Mouse (Mus musculus) liver, embryonic 11.5 days (tissue): ENCODE measurements around the gene Nup107. TPM values are rescaled to one million over a fixed set of nuclear protein-coding genes. Genes with fewer than 3 reads are reported as not detected.

Source experiments
- ATAC-seq: fragments of 200-750 bp; cut with Nextera tagmentation; replicated peaks from 2 replicates; pipeline ENCODE4 v1.8.0; 2017; ENCODE audit warnings: moderate number of reproducible peaks, mild to moderate bottlenecking, moderate TSS enrichment, moderate library complexity; ENCODE audit not compliant: low FRiP score
- DNase-seq: peaks from one replicate; pipeline ENCODE4 v3.0.0-alpha.2; 2017; ENCODE audit warnings: low spot score
- H3K27ac ChIP-seq: fragments of 300-500 bp; sonication (generic); 2 replicates; pipeline ENCODE4 v1.5.1; 2014; ENCODE audit warnings: mild to moderate bottlenecking, low read depth, low read length, control low read depth
- H3K27me3 ChIP-seq: fragments of 300-500 bp; sonication (generic); replicated peaks from 2 replicates; pipeline ENCODE4 v1.6.1; 2014; ENCODE audit warnings: low read length, mixed read lengths; ENCODE audit not compliant: control insufficient read depth, insufficient read depth
- H3K36me3 ChIP-seq: fragments of 300-500 bp; sonication (generic); 2 replicates; pipeline ENCODE4 v1.6.1; 2014; ENCODE audit warnings: mild to moderate bottlenecking, low read length, moderate library complexity, mixed read lengths; ENCODE audit not compliant: control insufficient read depth, insufficient read depth
- H3K4me1 ChIP-seq: fragments of 300-500 bp; sonication (generic); replicated peaks from 2 replicates; pipeline ENCODE4 v1.6.1; 2014; ENCODE audit warnings: low read length, mixed read lengths; ENCODE audit not compliant: control insufficient read depth, insufficient read depth
- H3K4me2 ChIP-seq: fragments of 300-500 bp; sonication (generic); 2 replicates; pipeline ENCODE4 v1.6.1; 2014; ENCODE audit warnings: mild to moderate bottlenecking, control low read depth, moderate library complexity
- H3K4me3 ChIP-seq: fragments of 300-500 bp; sonication (generic); 2 replicates; pipeline ENCODE4 v1.5.1; 2014; ENCODE audit warnings: low read depth, low read length, control low read depth
- H3K9ac ChIP-seq: fragments of 300-500 bp; sonication (generic); 2 replicates; pipeline ENCODE4 v1.6.1; 2014; ENCODE audit warnings: low read depth, low read length, control low read depth
- H3K9me3 ChIP-seq: fragments of 300-500 bp; sonication (generic); 2 replicates; pipeline ENCODE4 v1.6.1; 2016; ENCODE audit warnings: low read length, inconsistent platforms, mixed read lengths; ENCODE audit not compliant: control insufficient read depth
- WGBS: fragments of 180-500 bp; shearing (Covaris S2); extraction: QIAGEN DNeasy Blood & Tissue Kit; methylation state at CpG from one replicate; pipeline ENCODE4 v1.1.7; 2014; 5-methylcytosine and 5-hydroxymethylcytosine counted together
- polyA plus RNA-seq: library from polyadenylated mRNA; unstranded; fragments of >200 nt; fragmentation: Nextera tagmentation; extraction: Ambion mirVana; gene quantifications from 2 replicates; pipeline ENCODE4 v1.2.1, GENCODE M21; 2014

The Nup107 gene
- polyA plus RNA-seq, 1 experiment from 2014 or later, result 102 TPM

- DNase-seq (no peak), ATAC-seq (no peak)
- H3K9ac ChIP-seq, result no peak overlapping the region
- WGBS, result 84% methylated on average over 7 of the region's 7 CpGs
- no peaks in the 10 kb centered on the region for H3K9me3 ChIP-seq
- H3K27ac ChIP-seq, result no peak overlapping the region
- no peaks in the 10 kb centered on the region for H3K36me3 ChIP-seq
- H3K4me2 ChIP-seq, result no peak overlapping the region
- no peak overlapping the region for H3K4me3 ChIP-seq
- peaks cover 41% of the 10 kb centered on the region for H3K4me1 ChIP-seq
- no peaks in the 10 kb centered on the region for H3K27me3 ChIP-seq
These were observed 37.1 kb upstream of the Nup107 start for GRCm38 (mm10) chr10:117829472-117830155.

GRCm38 (mm10) chr10:117829022-117829421, 36.5 kb upstream of the Nup107 start:
- Histone ChIP-seq H3K4me2 (no peak overlapping the region), H3K9ac (no peak overlapping the region), H3K27me3 (no peaks in the 10 kb centered on the region), H3K4me3 (no peak overlapping the region), H3K36me3 (peaks cover 2% of the 10 kb centered on the region; the same call in 1 of the 2 replicates), H3K4me1 (peaks cover 40% of the 10 kb centered on the region), H3K27ac (no peak overlapping the region), H3K9me3 (no peaks in the 10 kb centered on the region)
- 80% methylated on average over 4 of the region's 4 CpGs for WGBS
- no peak for DNase-seq
- no peak for ATAC-seq

GRCm38 (mm10) chr10:117828536-117828935, 36.0 kb upstream of the Nup107 start:
- peaks cover 38% of the 10 kb centered on the region for H3K4me1 ChIP-seq
- no peak for DNase-seq
- H3K27me3 ChIP-seq, result no peaks in the 10 kb centered on the region

DNA sequence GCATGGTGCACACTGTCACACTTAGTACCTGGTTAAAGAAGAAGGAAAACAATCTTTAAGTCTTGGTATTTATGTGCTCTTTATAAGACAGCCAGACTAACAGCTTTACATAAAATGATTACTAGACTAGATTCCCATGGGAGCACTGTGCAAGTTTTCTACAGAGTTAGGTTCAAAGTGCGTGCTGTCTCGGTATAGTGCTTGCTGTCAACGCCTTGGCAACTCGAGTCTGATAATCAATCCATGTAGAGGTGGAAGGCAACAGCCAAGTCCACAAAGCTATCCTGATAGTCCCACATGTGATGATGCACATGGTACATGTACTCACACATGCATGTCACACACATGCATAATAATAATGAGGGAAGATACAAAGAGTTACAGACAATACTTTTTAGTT, 32.1 kb upstream of the Nup107 start:
- H3K27ac ChIP-seq, result no peak overlapping the region
- H3K4me3 ChIP-seq, result no peak overlapping the region
- DNase-seq (no peak), ATAC-seq (no peak)
- H3K9me3 ChIP-seq, result no peaks in the 10 kb centered on the region
- H3K4me2 ChIP-seq, result no peak overlapping the region
- no peak overlapping the region for H3K9ac ChIP-seq
- H3K36me3 ChIP-seq, result peaks cover 24% of the 10 kb centered on the region
- H3K4me1 ChIP-seq, result peaks cover 18% of the 10 kb centered on the region
- no peaks in the 10 kb centered on the region for H3K27me3 ChIP-seq
- WGBS, result 77% methylated on average over 4 of the region's 4 CpGs

More at GRCm38 (mm10) chr10:117828536-117828935, 36.0 kb upstream of the Nup107 start:
- ATAC-seq, result no peak
- H3K27ac ChIP-seq, result no peak overlapping the region
- WGBS, result 69% methylated on average over 4 of the region's 4 CpGs
- no peak overlapping the region for H3K9ac ChIP-seq
- no peak overlapping the region for H3K4me2 ChIP-seq
- no peak overlapping the region for H3K4me3 ChIP-seq
- H3K36me3 ChIP-seq, result peaks cover 3% of the 10 kb centered on the region; the same call in 1 of the 2 replicates
- H3K9me3 ChIP-seq, result no peaks in the 10 kb centered on the region

GRCm38 (mm10) chr10:117824139-117824538, 31.6 kb upstream of the Nup107 start:
- 79% methylated on average over 4 of the region's 4 CpGs for WGBS
- ATAC-seq (peak; percentile 47; the same call in 1 of the 2 replicates), DNase-seq (no peak)
- Histone ChIP-seq H3K27me3 (no peaks in the 10 kb centered on the region), H3K36me3 (peaks cover 27% of the 10 kb centered on the region), H3K4me3 (no peak overlapping the region), H3K4me2 (no peak overlapping the region), H3K4me1 (peaks cover 13% of the 10 kb centered on the region), H3K27ac (no peak overlapping the region), H3K9me3 (no peaks in the 10 kb centered on the region), H3K9ac (no peak overlapping the region)

GRCm38 (mm10) chr10:117823321-117823720, 30.8 kb upstream of the Nup107 start:
- DNase-seq (no peak), ATAC-seq (no peak)
- H3K36me3 ChIP-seq, result peaks cover 30% of the 10 kb centered on the region
- no peaks in the 10 kb centered on the region for H3K9me3 ChIP-seq
- H3K4me1 ChIP-seq, result peaks cover 5% of the 10 kb centered on the region
- no peak overlapping the region for H3K4me2 ChIP-seq
- WGBS, result 83% methylated on average over 6 of the region's 6 CpGs
- no peaks in the 10 kb centered on the region for H3K27me3 ChIP-seq
- no peak overlapping the region for H3K4me3 ChIP-seq
- H3K9ac ChIP-seq, result no peak overlapping the region
- no peak overlapping the region; the same call in 1 of the 2 replicates for H3K27ac ChIP-seq

- 86% methylated on average over 6 of the region's 6 CpGs for WGBS
- no peak overlapping the region for H3K4me3 ChIP-seq
- peaks cover 43% of the 10 kb centered on the region for H3K36me3 ChIP-seq
- no peaks in the 10 kb centered on the region for H3K9me3 ChIP-seq
- H3K4me2 ChIP-seq, result no peak overlapping the region
- no peaks in the 10 kb centered on the region for H3K27me3 ChIP-seq
- H3K27ac ChIP-seq, result no peak overlapping the region
- H3K9ac ChIP-seq, result no peak overlapping the region
- H3K4me1 ChIP-seq, result no peaks in the 10 kb centered on the region
- no peak for DNase-seq
- ATAC-seq, result no peak
These were observed 26.1 kb upstream of the Nup107 start for GRCm38 (mm10) chr10:117818600-117818999.

DNA sequence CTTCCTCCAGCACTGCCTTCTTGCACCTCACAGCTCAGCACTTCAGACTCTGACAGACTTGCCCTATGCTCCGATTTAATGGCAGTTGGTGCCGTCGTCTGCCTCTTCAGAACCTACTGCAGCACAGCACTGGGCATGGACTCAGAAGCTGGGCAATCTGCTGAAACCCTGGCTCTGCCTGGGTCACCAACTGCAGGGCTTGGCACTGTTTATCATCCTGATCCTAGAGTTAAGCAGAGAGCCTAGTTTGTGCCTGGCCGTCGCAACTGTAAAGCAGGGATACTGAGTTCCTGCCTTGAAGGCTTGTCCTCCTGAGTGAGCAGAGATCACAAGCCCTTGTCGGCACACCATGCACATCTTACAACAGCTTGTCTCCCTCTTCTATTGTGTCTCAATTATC, 24.2 kb upstream of the Nup107 start:
- H3K9me3 ChIP-seq, result no peaks in the 10 kb centered on the region
- WGBS, result 91% methylated on average over 6 of the region's 6 CpGs
- DNase-seq (no peak), ATAC-seq (no peak; the same call in 1 of the 2 replicates)
- no peak overlapping the region for H3K4me3 ChIP-seq
- peaks cover 44% of the 10 kb centered on the region for H3K36me3 ChIP-seq
- no peak overlapping the region for H3K9ac ChIP-seq
- H3K27me3 ChIP-seq, result no peaks in the 10 kb centered on the region
- H3K27ac ChIP-seq, result no peak overlapping the region
- no peak overlapping the region for H3K4me2 ChIP-seq
- H3K4me1 ChIP-seq, result no peaks in the 10 kb centered on the region

DNA sequence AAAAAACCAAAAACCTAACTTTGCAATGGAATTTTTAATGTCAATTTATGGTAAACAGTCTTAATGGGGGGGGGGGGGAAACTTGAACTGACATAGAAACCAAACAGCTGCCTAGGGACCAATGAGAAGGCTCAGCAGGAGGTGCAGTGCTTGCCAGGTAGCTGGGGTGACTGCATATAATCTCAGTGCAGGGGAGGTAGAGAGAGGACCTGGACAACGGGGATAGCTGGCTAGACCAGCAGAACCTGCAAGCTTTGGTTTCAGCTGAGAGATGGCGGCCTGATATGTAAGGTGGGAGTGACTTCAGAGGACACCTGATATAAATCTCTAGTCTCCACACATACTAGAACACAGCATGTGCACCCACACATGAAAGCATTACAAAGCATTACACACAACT, 20.0 kb upstream of the Nup107 start:
- Histone ChIP-seq H3K27me3 (no peaks in the 10 kb centered on the region), H3K4me3 (no peak overlapping the region), H3K4me2 (no peak overlapping the region), H3K27ac (no peak overlapping the region), H3K9me3 (no peaks in the 10 kb centered on the region), H3K9ac (no peak overlapping the region), H3K36me3 (peaks cover 23% of the 10 kb centered on the region), H3K4me1 (peaks cover 3% of the 10 kb centered on the region; the same call in 1 of the 2 replicates)
- DNase-seq (no peak), ATAC-seq (no peak)
- WGBS, result 92% methylated on average over 2 of the region's 2 CpGs
